Mouse (Mus musculus): Measurements from ENCODE around the gene Slco1c1. TPM values are rescaled to one million over a fixed set of nuclear protein-coding genes. Genes with fewer than 3 reads are reported as not detected.
A peak's percentile ranks its signal among the peaks of the same experiment; 100 is the strongest.

Slco1c1 gene
- polyA plus RNA-seq (2015; fragmentation: Nextera tagmentation; extraction: Ambion mirVana), result 0.11 and 0.46 TPM in 2 replicates

DNA sequence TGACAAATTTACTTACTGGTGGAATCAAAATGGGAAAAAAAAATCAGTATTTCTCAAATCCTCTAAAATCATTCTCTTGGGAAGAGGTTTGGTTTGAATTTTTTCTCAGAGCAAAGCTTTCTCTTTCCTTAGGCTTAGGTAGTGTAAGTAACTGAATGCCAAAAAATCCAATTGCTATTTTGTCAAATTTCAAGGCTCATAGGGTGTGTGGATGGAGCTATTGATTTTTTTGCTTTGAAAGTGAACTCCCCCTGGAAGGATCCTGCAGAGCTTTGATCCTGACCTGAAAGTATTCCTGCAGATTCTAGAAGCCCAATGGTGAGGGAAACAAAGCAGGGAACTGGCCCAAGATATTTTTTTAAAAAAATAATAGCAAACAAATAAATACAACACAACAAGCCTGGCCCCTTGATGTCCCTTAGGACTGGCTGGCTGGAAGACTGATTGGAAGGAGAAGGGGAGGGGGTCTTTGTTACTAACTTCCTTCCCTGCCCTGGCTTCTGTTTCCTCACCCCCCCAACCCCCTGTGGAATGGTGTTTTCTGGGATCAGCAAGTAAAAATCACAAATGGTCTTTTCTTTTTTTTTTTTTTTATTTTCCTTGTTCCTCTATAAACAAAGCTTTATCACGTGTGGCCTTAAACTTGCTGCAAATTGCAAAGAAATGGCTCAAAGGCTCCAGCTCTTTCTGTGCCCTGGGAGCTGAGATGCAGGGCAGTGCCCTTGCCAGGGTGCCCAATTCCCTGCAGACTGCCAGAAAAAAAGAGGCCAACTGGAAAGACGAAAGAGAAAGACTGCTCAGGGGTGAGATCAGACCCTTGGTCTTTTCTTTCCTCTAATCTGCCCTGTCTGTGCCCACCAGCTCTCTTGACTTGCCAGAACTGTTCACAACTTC is at the start of gene Slco1c1:
Gene Slco1c1 (plus strand): TSS at position 622 of the 894 bp plus-strand sequence.
- H3K4me3 ChIP-seq (ENCODE audit: low read length), result no peak within 1 kb of the TSS
- H3K4me1 ChIP-seq (ENCODE audit: control insufficient read depth, insufficient read depth, low read length), result no peaks in the 10 kb centered on the region
- 35% methylated on average over 2 of the region's 2 CpGs for WGBS
- no peak within 1 kb of the TSS for H3K4me2 ChIP-seq (ENCODE audit: low read depth, low read length)
- no peaks in the 10 kb centered on the region for H3K27me3 ChIP-seq (ENCODE audit: control insufficient read depth, insufficient read depth, low read length)
- H3K9me3 ChIP-seq (replicated peaks; ENCODE audit: control insufficient read depth, low read length), result no peaks in the 10 kb centered on the region
- H3K27ac ChIP-seq (ENCODE audit: low read length), result no peak within 1 kb of the TSS
- no peaks in the 10 kb centered on the region for H3K36me3 ChIP-seq (ENCODE audit: control insufficient read depth, insufficient read depth)
- H3K9ac ChIP-seq (ENCODE audit: low read length), result no peak within 1 kb of the TSS
- no peak for ATAC-seq (replicated peaks; ENCODE audit: extremely low read depth, insufficient read depth, low FRiP score)

DNA sequence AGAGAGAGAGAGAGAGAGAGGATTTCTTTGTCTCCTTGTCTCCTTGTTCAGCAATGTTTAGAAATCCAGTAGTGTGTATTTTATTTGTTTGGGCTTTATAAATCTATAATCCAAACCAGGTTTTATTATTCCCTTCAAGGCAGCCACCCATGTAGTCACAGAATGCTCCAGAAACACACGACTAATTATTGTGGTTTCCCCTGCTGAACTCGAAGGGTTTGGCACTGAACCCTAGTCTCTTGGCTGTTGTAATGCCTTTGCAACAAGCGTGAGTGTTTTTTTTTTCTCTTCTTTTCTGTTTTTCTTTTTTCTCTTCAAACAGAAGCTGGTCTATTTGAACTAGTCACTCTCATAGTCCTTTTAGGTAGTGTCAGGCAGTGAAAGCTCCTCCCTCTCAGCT is 49.5 kb upstream of the Slco1c1 start:
- WGBS, result 45% methylated on average over 3 of the region's 3 CpGs
- H3K4me3 ChIP-seq (ENCODE audit: low read length), result no peak overlapping the region
- ATAC-seq (replicated peaks; ENCODE audit: extremely low read depth, insufficient read depth, low FRiP score), result no peak
- no peak overlapping the region for H3K27ac ChIP-seq (ENCODE audit: low read length)
- no peak overlapping the region for H3K4me2 ChIP-seq (ENCODE audit: low read depth, low read length)
- H3K36me3 ChIP-seq (ENCODE audit: control insufficient read depth, insufficient read depth), result peaks cover 12% of the 10 kb centered on the region
- peaks cover 5% of the 10 kb centered on the region for H3K9me3 ChIP-seq (replicated peaks; ENCODE audit: control insufficient read depth, low read length)
- no peaks in the 10 kb centered on the region for H3K4me1 ChIP-seq (ENCODE audit: control insufficient read depth, insufficient read depth, low read length)
- no peaks in the 10 kb centered on the region for H3K27me3 ChIP-seq (ENCODE audit: control insufficient read depth, insufficient read depth, low read length)
- no peak overlapping the region for H3K9ac ChIP-seq (ENCODE audit: low read length)

DNA sequence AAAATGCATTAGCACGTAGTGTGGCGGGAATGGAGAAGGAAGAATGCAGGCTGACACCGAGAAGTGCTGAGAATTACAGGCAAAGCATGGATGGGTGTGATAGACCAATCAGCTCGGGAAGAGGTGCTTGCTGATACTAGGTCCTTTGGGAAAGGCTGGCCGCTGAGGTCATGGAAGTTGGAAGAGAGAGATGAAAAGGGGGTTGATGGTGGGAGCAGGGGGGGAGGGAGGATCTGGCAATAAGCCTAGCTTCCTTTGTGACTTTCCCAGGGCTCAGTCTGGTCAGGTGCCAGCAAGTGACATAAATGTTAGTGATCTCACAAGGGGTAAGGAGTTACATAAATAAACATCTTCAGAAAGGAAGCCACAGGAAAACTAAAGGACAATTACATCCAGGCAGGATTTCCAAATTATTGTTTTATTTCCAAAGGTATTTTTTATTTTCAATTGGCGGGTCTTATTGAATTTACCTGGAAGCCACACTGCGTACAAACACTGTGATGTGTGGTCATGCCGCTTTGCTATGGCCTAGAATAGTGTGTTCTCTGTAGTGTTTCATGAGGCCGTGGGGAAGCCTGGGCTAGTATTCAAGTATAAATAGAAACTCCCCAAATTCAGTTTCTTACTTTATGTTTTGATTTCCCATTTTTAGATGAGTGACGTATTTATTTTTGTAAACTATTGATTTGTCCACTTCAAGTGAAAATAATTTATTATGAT is 38.7 kb upstream of the Slco1c1 start:
- H3K4me1 ChIP-seq (ENCODE audit: control insufficient read depth, insufficient read depth, low read length), result peaks cover 12% of the 10 kb centered on the region
- H3K9me3 ChIP-seq (replicated peaks; ENCODE audit: control insufficient read depth, low read length), result no peaks in the 10 kb centered on the region
- H3K27me3 ChIP-seq (ENCODE audit: control insufficient read depth, insufficient read depth, low read length), result no peaks in the 10 kb centered on the region
- ATAC-seq (replicated peaks; ENCODE audit: extremely low read depth, insufficient read depth, low FRiP score), result peak; percentile 87
- no peak overlapping the region for H3K9ac ChIP-seq (ENCODE audit: low read length)
- H3K4me2 ChIP-seq (ENCODE audit: low read depth, low read length), result peak overlapping the region; percentile 18; the same call in 1 of the 2 replicates
- H3K27ac ChIP-seq (ENCODE audit: low read length), result peak overlapping the region; percentile 85
- H3K36me3 ChIP-seq (ENCODE audit: control insufficient read depth, insufficient read depth), result peaks cover 4% of the 10 kb centered on the region
- H3K4me3 ChIP-seq (ENCODE audit: low read length), result no peak overlapping the region
- 36% methylated on average over 10 of the region's 10 CpGs for WGBS

DNA sequence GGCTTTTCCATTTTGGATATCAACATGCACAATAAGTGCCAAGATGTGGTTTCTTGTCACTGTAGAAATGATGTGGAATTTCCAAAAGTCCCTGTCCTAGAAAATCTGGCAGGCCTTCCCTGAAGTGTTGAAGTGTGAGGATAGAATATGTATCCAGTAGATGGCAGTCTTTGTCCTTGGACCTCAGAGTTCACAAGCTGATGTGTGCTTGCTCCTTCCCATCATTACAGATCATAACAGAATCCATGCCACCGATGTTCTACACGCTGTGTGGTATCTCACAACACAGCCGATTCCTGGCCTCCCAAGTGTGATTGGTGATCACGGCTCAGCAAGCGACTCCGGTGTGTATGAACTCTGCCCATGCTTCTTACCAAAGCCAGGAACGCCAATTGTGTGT is 36.9 kb upstream of the Slco1c1 start:
- no peak overlapping the region for H3K9ac ChIP-seq (ENCODE audit: low read length)
- H3K9me3 ChIP-seq (replicated peaks; ENCODE audit: control insufficient read depth, low read length), result no peaks in the 10 kb centered on the region
- peaks cover 2% of the 10 kb centered on the region for H3K36me3 ChIP-seq (ENCODE audit: control insufficient read depth, insufficient read depth)
- H3K27ac ChIP-seq (ENCODE audit: low read length), result no peak overlapping the region
- WGBS, result 58% methylated on average over 7 of the region's 7 CpGs
- ATAC-seq (replicated peaks; ENCODE audit: extremely low read depth, insufficient read depth, low FRiP score), result no peak
- no peaks in the 10 kb centered on the region for H3K27me3 ChIP-seq (ENCODE audit: control insufficient read depth, insufficient read depth, low read length)
- H3K4me2 ChIP-seq (ENCODE audit: low read depth, low read length), result no peak overlapping the region
- H3K4me3 ChIP-seq (ENCODE audit: low read length), result no peak overlapping the region
- H3K4me1 ChIP-seq (ENCODE audit: control insufficient read depth, insufficient read depth, low read length), result peaks cover 12% of the 10 kb centered on the region

DNA sequence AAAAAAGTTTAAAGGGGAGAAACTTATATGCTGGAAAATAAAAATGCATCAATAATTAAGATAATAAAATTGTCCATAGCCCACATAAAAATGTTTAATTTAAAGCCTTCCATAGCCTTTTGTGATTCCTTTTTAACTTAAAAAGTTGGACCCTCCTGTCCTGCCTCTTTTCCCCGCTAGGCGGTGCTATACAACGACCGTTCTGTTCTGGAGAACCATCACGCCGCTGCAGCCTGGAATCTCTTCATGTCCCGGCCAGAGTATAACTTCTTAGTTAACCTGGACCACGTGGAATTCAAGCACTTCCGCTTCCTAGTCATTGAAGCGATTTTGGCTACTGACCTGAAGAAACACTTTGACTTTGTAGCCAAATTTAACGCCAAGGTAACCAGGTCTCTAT is 35.5 kb upstream of the Slco1c1 start:
- Histone ChIP-seq H3K4me3 (ENCODE audit: low read length) (no peak overlapping the region), H3K4me1 (ENCODE audit: control insufficient read depth, insufficient read depth, low read length) (peaks cover 12% of the 10 kb centered on the region), H3K9ac (ENCODE audit: low read length) (no peak overlapping the region), H3K27me3 (ENCODE audit: control insufficient read depth, insufficient read depth, low read length) (no peaks in the 10 kb centered on the region), H3K27ac (ENCODE audit: low read length) (no peak overlapping the region), H3K9me3 (replicated peaks; ENCODE audit: control insufficient read depth, low read length) (no peaks in the 10 kb centered on the region), H3K36me3 (ENCODE audit: control insufficient read depth, insufficient read depth) (peaks cover 5% of the 10 kb centered on the region), H3K4me2 (ENCODE audit: low read depth, low read length) (no peak overlapping the region)
- WGBS, result 16% methylated on average over 11 of the region's 11 CpGs
- no peak for ATAC-seq (replicated peaks; ENCODE audit: extremely low read depth, insufficient read depth, low FRiP score)

DNA sequence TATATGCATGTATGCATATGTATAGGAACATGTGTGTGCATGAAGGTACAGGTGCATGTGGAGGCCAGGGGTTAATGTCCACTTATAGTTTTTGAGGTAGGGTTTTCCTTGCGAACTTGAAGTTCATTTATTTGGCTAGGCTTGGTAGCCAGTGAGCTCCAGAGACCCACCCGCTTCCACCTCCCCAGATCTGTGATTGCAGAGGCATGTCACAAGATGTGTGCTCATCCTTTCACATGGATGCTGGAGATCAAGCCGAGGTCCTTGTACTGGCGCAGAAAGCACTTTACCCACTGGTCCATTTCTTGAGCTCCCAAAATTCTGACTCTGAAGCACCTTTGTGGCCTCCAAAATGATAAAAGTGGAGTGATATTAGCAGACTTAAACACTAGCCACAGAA is 29.3 kb upstream of the Slco1c1 start:
- no peak overlapping the region for H3K4me2 ChIP-seq (ENCODE audit: low read depth, low read length)
- no peaks in the 10 kb centered on the region for H3K4me1 ChIP-seq (ENCODE audit: control insufficient read depth, insufficient read depth, low read length)
- no peak overlapping the region for H3K9ac ChIP-seq (ENCODE audit: low read length)
- H3K27me3 ChIP-seq (ENCODE audit: control insufficient read depth, insufficient read depth, low read length), result no peaks in the 10 kb centered on the region
- peaks cover 22% of the 10 kb centered on the region for H3K36me3 ChIP-seq (ENCODE audit: control insufficient read depth, insufficient read depth)
- 86% methylated on average over 4 of the region's 4 CpGs for WGBS
- no peak overlapping the region for H3K4me3 ChIP-seq (ENCODE audit: low read length)
- ATAC-seq (replicated peaks; ENCODE audit: extremely low read depth, insufficient read depth, low FRiP score), result no peak
- H3K9me3 ChIP-seq (replicated peaks; ENCODE audit: control insufficient read depth, low read length), result no peaks in the 10 kb centered on the region
- no peak overlapping the region for H3K27ac ChIP-seq (ENCODE audit: low read length)

DNA sequence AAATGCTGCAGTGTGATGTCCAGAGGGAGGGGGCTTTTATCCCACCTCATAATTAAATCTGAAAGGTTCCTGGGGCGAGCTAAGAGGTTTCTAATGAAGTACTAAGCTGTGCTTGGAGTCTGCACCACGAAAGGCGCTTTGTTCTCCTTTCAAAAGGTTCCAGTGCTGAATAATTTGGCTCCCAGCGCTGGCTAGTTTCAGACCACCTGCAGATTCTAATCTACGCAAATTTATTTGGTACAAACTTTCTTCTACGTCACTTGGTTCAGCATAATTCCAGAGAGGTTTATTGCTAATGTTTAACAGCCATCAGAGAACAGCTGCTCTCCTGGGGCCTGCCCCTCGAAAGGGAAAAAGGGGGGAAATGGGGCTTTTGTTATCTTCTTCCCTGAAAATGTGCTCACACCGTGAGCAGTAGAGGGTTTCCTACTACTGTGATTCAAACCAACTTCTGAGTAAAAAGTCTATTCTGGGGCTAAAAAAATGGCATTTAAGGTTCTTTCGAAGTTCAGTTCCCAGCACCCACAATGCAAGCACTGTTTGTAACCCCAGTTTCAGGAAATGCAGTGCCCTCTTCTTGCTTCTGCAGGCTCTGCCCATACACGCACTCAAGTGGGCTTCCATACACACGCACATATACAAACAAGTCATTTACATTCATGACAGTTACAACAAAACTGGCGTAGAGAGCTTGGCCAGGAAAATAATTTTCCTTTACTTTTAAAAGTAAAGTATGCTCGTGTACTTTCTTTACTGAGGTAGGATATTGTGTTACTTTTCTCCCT is 28.3 kb upstream of the Slco1c1 start:
- no peak overlapping the region for H3K9ac ChIP-seq (ENCODE audit: low read length)
- H3K27ac ChIP-seq (ENCODE audit: low read length), result no peak overlapping the region
- no peaks in the 10 kb centered on the region for H3K9me3 ChIP-seq (replicated peaks; ENCODE audit: control insufficient read depth, low read length)
- peaks cover 21% of the 10 kb centered on the region for H3K36me3 ChIP-seq (ENCODE audit: control insufficient read depth, insufficient read depth)
- WGBS, result 51% methylated on average over 13 of the region's 13 CpGs
- no peaks in the 10 kb centered on the region for H3K4me1 ChIP-seq (ENCODE audit: control insufficient read depth, insufficient read depth, low read length)
- no peak for ATAC-seq (replicated peaks; ENCODE audit: extremely low read depth, insufficient read depth, low FRiP score)
- H3K4me3 ChIP-seq (ENCODE audit: low read length), result no peak overlapping the region
- H3K4me2 ChIP-seq (ENCODE audit: low read depth, low read length), result no peak overlapping the region
- H3K27me3 ChIP-seq (ENCODE audit: control insufficient read depth, insufficient read depth, low read length), result no peaks in the 10 kb centered on the region

DNA sequence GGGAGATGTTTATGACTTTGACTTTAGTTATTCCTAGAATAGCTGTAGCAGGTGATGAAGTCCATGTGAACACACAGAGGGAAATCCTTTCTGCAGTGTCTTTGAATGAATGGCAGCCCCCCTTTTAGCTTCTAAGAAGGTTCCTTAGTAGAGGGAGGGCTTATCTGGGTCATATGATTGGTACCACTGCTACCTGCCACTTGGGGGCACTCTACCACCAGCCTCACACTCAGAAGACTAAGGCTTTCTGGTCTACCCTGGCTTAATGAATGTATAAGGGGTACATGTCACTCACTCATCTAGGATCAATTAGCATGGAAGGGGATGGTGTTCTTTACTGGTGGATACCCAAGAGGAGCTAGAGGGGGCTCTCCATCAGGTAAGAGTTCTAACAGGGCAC is 24.7 kb upstream of the Slco1c1 start:
- Histone ChIP-seq H3K36me3 (ENCODE audit: control insufficient read depth, insufficient read depth) (peaks cover 14% of the 10 kb centered on the region), H3K27me3 (ENCODE audit: control insufficient read depth, insufficient read depth, low read length) (no peaks in the 10 kb centered on the region), H3K9me3 (replicated peaks; ENCODE audit: control insufficient read depth, low read length) (no peaks in the 10 kb centered on the region), H3K4me3 (ENCODE audit: low read length) (no peak overlapping the region), H3K4me2 (ENCODE audit: low read depth, low read length) (no peak overlapping the region), H3K4me1 (ENCODE audit: control insufficient read depth, insufficient read depth, low read length) (no peaks in the 10 kb centered on the region), H3K9ac (ENCODE audit: low read length) (no peak overlapping the region), H3K27ac (ENCODE audit: low read length) (no peak overlapping the region)
- ATAC-seq (replicated peaks; ENCODE audit: extremely low read depth, insufficient read depth, low FRiP score), result no peak
